Mouse (Mus musculus) gastrocnemius, adult 8-10 months (tissue): ENCODE measurements at regions not wholly inside any gene's neighbourhood (a gene's known extent, or its start where the extent isn't known, plus 50 kb on each side); places are given as distances from the start of the nearest gene placed in this dataset.

ENCODE experiments used
- microRNA-seq: library from miRNA; unstranded; fragments of <30 nt; microRNA quantifications from one replicate; pipeline ENCODE4 v1.2.0, GENCODE M21; 2022

Small RNAs in the stretch of these regions (microRNA-seq; reads per million reads assigned to microRNA genes)
- 34.1 reads per million, percentile 34 among the genes with 10 or more reads in this experiment for gene Mir148a
